Mouse (Mus musculus) mesoderm, embryonic 11.5 days (tissue): ENCODE measurements around the gene Bax.
A peak's percentile ranks its signal among the peaks of the same experiment; 100 is the strongest.

Source experiments
- DNase-seq: peaks from one replicate; pipeline ENCODE4 v3.0.0-alpha.2; 2012; ENCODE audit warnings: low read depth, low spot score

Gene Bax

DNA sequence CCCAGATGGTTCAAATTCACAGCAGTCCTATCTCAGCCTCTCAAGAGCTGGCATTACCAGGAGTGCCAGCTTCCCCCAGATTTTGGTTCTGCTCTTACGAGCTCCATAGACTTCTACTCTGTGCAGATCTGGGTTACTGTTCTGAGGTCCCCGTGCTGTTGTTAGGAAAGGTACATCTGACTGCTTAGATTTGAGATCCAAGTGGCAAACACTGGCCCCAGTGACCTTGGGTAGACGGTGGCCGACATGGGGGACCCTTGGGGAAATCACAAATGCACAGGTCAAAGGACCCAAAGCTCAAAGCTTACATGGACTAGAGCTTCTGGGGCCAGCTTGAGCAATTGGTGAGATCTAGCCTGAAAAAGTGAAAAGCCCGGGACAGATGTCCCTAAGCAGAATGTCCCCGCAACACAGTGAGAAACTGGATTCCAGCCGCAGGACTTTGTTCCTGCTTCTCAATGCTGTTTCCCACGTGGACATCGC, 9.9 kb downstream of the Bax start:
- DNase-seq = no peak

DNA sequence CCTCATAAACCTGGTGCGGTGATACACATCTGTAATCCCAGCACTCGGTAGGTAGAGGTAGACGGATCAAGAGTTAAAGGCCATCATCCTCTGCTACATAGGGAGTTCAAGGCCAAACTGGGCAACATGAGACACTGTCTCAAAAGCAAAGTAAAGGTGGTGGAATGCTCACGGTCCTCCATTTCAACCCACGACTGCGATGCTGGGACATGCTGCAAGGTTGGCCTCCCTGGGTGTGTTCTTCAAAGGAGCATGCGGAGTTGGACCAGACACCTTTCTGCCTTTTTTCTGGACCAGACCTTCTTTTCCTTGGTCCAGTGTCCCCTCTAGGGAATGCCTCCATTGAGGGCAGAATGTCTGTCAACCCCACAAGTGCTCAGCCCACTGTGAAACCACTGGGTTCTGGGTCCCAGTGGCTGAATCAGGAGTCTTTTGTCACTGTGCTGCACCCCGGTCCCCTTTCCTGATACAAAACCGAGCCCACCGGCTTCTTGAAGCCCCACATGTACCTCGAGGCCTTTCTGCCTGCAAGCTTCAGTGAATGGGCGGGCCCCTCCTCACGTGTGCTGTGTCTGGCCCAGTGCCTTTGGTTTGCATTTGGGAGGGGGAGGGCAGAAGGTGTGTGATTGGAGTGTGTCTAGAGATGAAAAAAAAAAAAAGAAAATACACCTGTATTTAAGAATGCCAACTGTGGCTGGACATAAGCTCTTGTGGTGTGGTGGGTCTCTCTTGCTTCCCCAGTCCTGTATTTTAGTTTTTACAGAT, 10.6 kb downstream of the Bax start:
- DNase-seq = no peak

DNA sequence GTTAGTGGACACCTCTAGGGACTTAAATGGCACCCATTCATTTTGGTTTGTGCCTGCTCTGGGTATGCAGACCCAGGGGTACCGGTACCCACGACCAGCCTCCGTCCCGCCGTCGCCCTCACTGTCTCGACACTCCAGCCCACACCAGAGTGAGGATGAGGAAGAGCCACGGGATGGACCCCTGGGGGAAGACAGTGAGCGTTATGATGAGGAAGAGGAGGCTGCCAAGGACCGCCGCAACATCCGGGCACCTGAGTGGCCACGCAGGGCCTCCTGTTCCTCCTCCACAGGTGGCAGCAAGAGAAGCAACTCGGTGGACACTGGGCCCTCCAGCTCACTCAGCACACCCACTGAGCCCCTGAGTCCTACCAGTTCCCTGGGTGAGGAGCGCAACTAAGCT, 11.7 kb downstream of the Bax start:
- DNase-seq = no peak

DNA sequence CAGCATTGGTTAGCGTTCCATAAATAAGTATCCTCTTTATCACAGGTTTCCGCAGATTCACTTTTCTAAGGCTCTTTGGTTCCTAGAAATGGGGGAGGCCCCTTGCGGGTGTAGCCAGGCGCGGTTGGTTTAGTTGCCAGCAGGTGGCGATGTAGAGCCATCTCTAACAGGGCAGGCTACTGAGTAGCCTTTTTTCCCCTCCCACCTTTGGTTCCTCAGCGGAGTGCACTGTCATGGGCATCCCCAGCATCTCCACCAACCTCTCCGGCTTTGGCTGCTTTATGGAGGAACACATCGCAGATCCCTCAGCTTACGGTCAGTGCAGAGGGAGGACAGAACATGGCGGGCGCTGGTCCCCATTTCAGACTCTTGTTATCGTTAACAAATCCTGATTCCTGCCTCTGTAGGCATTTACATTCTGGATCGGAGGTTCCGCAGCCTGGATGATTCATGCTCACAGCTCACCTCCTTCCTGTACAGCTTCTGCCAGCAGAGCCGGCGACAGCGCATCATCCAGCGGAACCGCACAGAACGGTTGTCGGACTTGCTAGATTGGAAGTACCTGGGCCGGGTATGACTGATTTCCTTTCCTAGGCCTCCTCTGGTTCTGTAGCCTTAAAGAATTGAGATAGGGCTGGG, 15.2 kb downstream of the Bax start:
- DNase-seq = peak; percentile 89

DNA sequence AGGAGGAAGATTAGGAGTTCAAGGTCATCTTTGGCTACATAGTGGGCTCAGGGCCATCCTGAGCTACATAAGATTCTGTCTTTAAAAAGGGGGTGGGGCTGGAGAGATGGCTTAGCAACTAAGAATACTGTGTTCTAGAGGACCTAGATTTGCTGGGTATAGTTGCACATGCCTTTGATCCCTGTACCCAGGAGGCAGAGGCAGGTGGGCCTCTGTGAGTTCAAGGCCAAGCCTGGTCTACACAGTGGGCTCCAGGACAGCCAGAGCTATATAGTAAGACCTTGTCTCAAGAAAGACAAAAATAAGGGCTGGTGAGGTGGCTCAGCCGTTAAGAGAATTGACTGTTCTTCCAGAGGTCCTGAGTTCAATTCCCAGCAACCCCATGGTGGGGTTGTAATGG, 16.7 kb downstream of the Bax start:
- DNase-seq = no peak

DNA sequence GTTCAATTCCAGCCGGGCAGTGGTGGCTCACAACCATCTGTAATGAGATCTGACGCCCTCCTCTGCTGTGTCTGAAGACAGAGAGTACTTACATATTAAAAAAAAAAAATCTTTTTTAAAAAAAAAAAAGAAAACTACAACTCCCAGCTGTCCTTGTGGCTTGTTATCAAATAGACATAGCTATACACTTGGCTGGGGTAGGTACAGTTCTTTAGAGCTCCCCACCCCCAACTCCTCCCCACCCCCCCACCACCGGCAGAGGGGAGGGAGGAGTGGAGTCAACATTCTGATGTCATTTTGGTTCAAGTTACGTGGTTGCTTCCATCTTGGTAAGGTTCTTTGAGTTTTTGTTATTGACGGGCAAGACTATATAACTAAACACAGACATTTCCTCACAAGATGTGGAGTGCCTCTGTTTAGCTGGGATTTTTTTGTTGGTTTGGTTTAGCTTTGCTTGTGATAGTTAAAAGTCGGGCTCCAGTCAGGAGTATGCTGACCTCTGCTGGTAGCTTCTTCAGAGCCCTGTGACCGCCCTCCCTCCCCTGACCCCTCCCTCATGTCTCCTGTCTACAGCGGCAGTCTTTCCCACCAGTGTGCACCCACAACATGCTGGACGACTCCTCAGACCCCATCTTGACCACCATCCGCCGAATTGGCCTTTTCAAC, 19.2 kb downstream of the Bax start:
- no peak for DNase-seq

DNA sequence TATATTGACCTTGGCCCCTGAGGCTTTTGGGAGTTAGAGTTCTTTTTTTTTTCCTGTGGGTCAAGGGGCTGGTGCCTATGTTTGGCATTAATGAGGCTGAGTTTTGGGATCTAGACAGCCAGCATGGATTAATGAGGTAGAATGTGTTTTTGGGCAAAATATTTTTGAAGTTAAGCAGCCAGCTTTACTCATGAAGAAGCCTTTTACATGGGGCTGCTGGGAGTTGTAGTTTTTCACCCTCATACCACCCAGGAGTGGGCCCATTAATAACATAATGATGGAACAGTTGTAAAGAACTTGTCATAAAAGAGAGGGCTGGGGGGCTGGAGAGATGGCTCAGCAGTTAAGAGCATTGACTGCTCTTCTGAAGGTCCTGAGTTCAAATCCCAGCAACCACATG, 20.1 kb downstream of the Bax start:
- DNase-seq = no peak

DNA sequence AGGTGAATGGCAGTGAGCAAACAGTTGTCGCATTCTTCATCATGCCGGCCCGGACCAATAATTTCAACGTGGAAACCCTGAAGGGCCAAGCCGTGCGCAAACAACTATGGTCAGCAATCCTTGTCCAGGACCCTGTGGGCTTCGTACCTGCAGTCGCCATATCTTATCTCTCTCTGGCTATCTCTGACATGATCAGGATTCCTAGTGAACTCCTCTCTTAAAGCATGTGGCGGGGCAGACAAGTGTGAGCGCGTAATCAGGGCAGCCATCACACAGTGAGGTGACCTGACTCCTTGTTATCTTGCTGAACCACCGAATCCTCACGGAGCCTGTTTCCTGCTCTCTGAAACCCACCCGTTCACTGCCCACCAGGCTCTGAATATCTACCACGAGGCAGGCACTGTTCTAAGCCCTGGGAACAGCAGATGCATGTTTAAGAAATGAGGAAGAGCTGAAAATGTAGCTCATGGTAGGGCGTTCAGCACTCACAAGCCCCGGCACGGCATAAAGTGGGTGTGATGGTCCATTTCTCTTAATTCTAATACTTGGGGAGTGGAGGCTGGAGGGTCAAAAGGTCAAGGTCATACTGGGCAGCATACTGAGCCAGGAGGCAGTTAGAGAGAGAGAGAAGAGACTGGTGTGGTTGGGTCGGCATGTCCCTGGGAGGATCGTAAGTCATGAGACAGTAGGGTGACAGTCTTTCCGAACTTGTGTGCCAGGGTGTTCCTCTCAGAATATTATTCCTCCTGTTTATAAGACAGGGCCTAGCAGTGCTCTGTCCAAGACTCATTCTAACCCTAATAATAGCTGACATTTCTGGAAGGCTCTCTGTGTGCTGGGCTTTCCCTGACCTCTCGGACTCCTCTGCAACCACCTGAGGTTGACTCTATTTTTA, 22.9 kb downstream of the Bax start:
- no peak for DNase-seq

DNA sequence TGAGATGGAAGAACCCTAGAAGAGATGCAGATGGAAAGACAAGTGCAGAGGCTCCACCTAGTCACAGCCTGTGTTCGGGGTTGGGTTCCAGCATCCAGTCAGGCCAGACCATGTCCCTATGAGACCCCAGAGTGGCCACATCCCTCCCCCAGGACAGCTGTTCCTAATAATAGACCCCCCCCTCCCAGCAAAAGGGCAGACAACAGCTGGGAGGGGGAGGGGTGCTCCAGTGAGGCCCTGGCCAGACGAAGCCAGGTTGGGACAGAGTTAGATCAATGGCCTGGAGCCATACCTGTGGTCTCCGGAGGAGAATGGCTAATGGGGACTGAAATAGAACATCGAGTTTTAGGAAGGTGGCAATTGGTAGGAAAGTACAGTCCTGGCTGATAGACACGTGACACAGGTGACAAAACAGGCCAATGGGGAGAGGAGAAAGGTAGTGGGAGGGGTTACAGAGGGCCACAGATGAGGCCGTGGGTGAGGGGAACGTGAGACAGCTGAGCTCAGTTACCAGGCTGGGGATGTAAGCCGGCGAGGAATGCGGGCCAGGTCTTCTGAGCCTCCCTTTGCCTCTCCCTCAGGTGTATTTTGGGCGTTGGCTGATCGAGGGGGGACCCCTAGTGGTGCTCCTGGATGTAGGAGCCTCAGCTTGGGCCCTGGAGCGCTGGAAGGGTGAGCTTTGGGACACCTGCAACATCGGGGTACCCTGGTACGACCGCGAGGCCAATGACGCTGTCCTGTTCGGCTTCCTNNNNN, 29.0 kb downstream of the Bax start, which contains the start of gene Ruvbl2:
Ruvbl2 (minus strand) TSS at position 576 of the 756 bp plus-strand sequence.
- no peak for DNase-seq

DNA sequence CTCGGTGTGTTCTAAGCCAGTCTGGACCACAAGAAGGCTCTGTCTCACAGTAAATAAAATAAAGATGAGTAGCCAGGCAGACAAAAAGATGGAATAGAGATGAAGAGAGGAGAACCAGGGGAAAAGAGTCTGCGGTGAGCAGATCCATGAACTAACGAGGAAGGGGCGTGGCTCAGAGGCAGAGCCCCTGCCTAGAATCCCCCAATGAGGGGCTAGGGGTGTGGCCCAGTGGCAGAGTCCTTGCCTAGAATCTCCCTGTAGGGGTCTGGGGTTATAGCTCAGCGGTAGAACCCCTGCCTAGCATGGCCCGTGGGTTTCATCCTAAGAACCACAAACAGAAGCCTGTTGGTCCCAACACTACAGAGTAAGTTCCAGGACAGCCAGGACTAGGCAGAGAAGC, 29.7 kb downstream of the Bax start:
- DNase-seq = no peak

DNA sequence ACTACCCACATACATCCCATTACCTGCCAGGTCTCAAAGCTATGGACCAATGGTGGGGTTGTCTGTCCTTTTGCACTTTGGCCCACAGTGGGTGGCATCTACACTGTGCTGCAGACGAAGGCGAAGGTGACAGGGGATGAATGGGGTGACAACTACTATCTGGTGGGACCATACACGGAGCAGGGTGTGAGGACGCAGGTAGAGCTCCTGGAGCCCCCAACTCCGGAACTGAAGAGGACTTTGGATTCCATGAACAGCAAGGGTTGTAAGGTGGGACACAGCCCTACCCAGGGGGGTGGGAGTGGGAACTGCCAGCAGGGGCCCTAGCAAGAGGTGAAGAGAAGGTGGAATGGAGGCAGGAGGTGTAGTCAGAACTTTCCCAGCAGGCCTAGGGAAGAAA, 30.3 kb downstream of the Bax start:
- no peak for DNase-seq

DNA sequence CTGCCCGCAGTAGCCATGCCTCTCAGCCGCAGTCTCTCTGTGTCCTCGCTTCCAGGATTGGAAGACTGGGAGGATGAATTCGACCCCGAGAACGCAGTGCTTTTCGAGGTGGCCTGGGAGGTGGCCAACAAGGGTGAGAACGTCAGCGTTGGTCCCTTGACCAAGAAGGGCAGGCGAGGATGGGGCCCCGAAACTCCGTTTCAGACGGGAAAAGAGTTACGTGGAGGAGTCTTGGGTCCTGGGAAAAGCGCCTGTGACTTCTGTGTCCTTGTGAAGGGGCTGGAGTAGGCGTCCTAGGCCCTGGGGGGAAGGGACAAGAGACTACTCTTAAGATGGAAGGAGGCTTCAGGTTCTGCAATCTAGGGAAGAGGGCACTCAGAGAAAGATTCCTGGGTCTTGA, 31.7 kb downstream of the Bax start:
- no peak for DNase-seq

DNA sequence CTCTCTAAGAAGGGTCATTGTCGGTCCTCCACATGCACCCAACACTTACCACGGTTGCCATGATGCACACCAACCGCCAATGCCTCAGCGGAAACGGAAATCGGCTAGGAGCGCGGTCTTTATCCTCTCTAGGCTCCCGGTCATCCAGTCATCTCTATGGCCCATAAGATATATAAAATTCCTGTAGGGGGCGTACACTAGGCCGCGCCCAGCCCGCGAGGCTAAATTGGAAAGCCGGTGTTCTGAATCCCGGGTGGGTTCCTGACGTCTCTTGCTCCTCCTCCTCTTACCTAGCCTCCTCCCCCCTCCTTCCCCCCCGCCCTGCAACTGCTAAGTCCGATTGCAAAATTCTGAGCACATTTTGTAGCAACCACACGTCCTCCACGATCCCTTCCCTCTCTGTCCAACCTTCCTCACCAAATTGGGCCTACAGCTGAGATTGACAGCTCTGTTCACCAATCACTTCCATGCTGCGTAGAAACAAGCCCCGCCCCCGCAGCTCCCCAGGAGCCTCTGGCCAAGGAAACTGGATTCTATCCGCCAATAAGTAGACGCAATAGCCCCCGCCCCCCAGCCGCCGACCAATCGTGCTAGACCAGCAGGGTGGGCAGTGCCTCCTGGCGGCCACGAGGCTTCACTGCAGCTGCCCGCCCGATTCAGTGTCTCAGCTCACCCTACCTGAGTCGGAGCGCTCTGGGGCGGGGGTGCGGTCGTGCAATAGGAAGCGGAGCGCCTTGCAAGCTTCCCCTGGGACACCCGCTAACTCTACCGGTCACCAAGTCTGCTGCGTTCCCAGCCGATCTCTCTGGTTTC, 32.3 kb downstream of the Bax start, which contains the start of gene Gys1:
Gys1 (plus strand) TSS at position 642 of the 813 bp plus-strand sequence.
- peak; percentile 100 for DNase-seq

DNA sequence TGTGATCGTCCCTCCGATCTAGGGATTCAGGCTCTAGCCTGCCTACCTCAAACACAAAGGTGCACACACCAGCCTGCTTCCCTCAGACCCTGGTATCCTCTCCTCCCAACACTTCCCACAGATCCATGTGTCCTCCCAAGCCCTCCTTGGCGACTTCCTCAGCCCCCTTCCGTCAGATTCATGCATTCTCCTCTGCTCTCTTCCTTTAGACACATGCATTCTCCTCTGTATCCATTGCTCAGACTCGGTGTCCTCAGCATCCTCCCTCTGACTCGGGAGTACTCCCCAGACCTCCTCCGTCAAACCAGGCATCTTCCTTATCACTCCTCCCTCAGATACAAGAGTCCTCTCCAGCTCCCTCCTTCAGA, 32.9 kb downstream of the Bax start:
- no peak for DNase-seq

DNA sequence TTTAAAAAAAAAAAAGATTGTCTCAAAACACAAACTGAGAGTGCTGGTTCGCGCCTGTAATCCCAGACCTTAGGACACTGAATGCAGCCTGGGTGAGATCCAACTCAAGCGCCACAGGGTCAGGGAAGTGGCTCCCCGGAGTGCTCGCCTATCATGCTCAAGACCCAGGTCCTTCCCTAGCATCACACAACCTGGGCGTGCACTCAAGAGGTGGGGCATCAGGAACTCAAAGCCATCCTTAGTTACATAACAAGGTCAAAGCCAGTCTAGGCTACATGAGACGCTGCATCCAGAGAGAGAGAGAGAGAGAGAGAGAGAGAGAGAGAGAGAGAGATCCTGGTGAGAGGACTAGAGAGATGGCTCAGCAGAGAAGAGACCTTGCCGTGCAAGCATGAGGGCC, 40.1 kb downstream of the Bax start:
- no peak for DNase-seq

DNA sequence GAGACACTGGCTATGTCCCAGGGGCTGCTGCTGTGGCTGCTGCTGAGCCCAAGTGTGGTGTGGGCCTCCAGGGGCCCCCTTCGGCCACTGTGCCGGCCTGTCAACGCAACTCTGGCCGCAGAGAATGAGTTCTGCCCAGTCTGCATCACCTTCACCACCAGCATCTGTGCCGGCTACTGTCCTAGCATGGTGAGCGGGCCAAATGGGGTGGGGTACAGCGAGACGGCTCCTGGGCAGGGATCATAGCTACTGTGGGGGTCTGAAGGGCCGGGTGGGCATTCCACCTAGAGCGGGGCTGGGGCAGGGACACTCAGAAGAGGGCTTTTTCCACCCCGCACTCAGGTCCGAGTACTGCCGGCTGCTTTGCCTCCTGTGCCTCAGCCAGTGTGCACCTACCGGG, 45.5 kb downstream of the Bax start:
- no peak for DNase-seq

DNA sequence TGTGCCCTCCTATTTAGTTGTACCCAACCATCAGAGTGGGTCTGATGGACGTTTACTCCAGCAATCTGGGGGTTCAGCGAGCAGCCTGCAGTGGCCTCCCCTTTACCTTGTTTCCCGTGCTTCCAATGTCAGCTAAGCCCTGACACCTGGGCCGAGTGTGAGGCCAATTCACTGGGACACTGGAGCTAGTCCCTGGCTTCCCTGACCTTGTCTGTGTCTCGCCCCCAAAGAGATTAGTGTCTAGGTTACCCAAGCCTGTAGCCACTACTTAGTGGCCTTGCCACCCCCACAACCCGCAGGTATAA, 46.1 kb downstream of the Bax start, which contains the start of gene Lhb:
Lhb (plus strand) TSS at position 206 of the 305 bp plus-strand sequence.
- no peak for DNase-seq

DNA sequence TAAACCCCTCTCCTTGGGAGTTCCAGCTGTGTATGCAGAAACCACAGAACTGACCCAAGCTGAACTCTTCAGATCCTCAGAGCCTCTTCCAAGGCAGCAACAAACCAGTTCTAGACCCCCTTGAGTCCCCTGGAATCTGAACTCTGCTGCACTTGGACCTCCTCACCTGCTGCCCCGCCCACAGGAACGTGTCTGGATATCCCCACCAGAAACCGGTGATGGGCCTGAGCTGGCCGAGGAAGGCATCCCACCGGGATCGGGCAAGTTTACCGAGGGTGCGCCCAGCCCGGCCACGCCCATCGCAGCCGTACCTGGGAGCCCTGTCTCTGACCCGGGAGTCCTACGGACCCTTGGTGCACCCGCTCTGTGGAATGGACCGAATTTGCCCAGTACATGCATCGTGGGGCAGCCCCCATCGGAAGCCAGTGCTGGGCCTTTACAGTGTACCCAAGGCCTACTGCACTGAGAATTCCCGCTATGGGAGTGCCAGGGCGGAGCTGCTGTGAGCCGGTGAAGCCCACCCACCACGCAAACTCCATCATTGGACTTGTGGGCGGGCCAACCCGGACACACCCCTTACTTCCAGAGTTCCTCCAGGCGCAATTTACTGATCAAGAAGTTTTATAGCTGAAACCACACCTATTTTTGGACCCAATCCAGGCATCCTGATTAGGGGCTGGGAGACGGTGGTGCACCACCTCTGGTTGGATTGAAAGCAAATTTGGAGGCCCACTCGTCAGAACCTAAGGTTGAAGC, 46.7 kb downstream of the Bax start:
- no peak for DNase-seq

DNA sequence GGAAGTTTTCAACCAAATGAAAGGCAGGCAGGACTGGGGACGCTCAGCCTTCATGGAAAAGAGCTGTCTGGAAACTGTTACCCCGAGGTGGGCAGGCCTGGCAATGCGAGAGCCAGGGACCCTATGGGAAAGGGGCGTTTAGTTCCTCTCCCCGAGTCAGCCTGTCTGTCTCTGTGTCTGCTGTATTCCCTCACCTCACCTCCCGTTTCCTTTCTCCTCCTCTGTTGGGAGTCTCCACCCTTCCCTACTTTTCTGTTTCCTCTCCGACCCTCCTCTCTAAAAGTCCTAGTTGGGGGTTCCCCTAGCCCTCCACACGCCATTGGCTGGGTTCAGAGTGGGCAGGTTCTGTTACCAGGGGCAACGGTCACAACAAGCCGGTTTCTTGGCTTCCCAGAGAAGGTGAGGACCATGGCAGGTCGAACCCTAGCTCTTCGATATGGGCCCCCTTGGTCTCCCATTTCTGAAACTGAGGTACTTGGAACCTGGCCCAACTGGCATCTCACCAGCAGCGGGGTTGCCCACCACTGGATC, 48.7 kb downstream of the Bax start:
- DNase-seq = no peak
